Comparison of ENCODE assay signal across 27 mouse cellular contexts in genomic region chr1:93475694-93476093, GRCm38 (mm10). TPM values are rescaled to one million over a fixed set of nuclear protein-coding genes. Genes with fewer than 3 reads are reported as not detected.
A peak's percentile ranks its signal among the peaks of the same experiment; 100 is the strongest.
DNase-seq lines count a peak whose midpoint lies in the region; ATAC-seq and TF ChIP-seq lines count a peak whose summit lies in the region.
"Had no signal": no experiment of that assay in that cellular context is flagged by ENCODE, and none has a peak within 500 bp of the region (broad histone marks: within the 10 kb centered on the region; RNA-seq: fewer than 3 reads in every experiment).

No protein-coding gene starts in this region.

- peak; percentile 17 for DNase-seq in adrenal gland, adult 2 months
- DNase-seq in adrenal gland, postnatal 36 days: no peak
- DNase-seq in liver, embryonic 13.5 days: no peak
- DNase-seq in liver (no peak), 3T3-L1 (ENCODE audit: low read depth, low spot score) (peak; percentile 12)
- DNase-seq in liver, postnatal 0 days: no peak
- DNase-seq in heart, adult 8-10 months (ENCODE audit: low spot score): no peak
- DNase-seq in forebrain, embryonic 10.5 days (ENCODE audit: extremely low spot score, low spot score): no peak
- DNase-seq: adrenal gland, postnatal 10 days; cerebellum, adult 11 months; cerebellum, adult 2 months; cerebellum, postnatal 10 days; cerebellum, postnatal 36 days; forebrain, postnatal 0 days; gastrocnemius, adult 2 months; gastrocnemius, postnatal 14 days; heart, adult 18-20 months; heart, postnatal 14 days; heart, postnatal 4 days had no signal

- TF ChIP-seq CTCF in liver, postnatal 0 days (IDR thresholded peaks at IDR 0.05; ENCODE audit: low read depth): no peak

- WGBS in liver, embryonic 13.5 days (ENCODE audit: insufficient replicate concordance): 76% methylated on average over 3 of the region's 3 CpGs
- 81% methylated on average over 3 of the region's 3 CpGs for WGBS in liver, postnatal 0 days (ENCODE audit: insufficient replicate concordance)
- 91% methylated on average over 3 of the region's 3 CpGs for WGBS in forebrain, embryonic 10.5 days

- H3K9me3 ChIP-seq in liver, embryonic 13.5 days (replicated peaks): no peaks in the 10 kb centered on the region
- H3K9me3 ChIP-seq in liver, postnatal 0 days (ENCODE audit: low read length): no peaks in the 10 kb centered on the region
- H3K9me3 ChIP-seq in forebrain, embryonic 10.5 days: no peaks in the 10 kb centered on the region
- H3K9me3 ChIP-seq: heart, embryonic 10.5 days; heart, embryonic 13.5 days had no signal

- H3K4me1 ChIP-seq in liver, embryonic 13.5 days (replicated peaks): peaks cover 33% of the 10 kb centered on the region
- H3K4me1 ChIP-seq in liver, postnatal 0 days (ENCODE audit: insufficient read depth): peaks cover 8% of the 10 kb centered on the region
- peaks cover 28% of the 10 kb centered on the region for H3K4me1 ChIP-seq in forebrain, embryonic 10.5 days

- no peak overlapping the region for H3K4me3 ChIP-seq in liver, embryonic 13.5 days (replicated peaks)
- H3K4me3 ChIP-seq in liver, postnatal 0 days (ENCODE audit: low read depth, low read length): no peak overlapping the region
- no peak overlapping the region for H3K4me3 ChIP-seq in forebrain, embryonic 10.5 days
- H3K4me3 ChIP-seq: gastrocnemius, adult 2 months; heart, embryonic 10.5 days; heart, embryonic 13.5 days had no signal

- no peak overlapping the region for H3K4me2 ChIP-seq in liver, embryonic 13.5 days
- no peak overlapping the region for H3K4me2 ChIP-seq in liver, postnatal 0 days (ENCODE audit: low read depth, low read length)
- H3K4me2 ChIP-seq: heart, embryonic 13.5 days; hindbrain, embryonic 14.5 days had no signal

- 0 out of 2 replicates have a peak overlapping the region, but pooled peaks have one; percentile 26 for H3K27ac ChIP-seq in liver, embryonic 13.5 days
- peak overlapping the region; percentile 7 for H3K27ac ChIP-seq in liver, postnatal 0 days (ENCODE audit: low read depth)
- no peak overlapping the region for H3K27ac ChIP-seq in forebrain, embryonic 10.5 days
- H3K27ac ChIP-seq: gastrocnemius, adult 2 months; heart, embryonic 10.5 days; heart, embryonic 13.5 days; hindbrain, embryonic 14.5 days; hindbrain, postnatal 0 days had no signal

- H3K9ac ChIP-seq in liver, embryonic 13.5 days: no peak overlapping the region
- no peak overlapping the region for H3K9ac ChIP-seq in liver, postnatal 0 days (replicated peaks)
- H3K9ac ChIP-seq: forebrain, postnatal 0 days; heart, embryonic 13.5 days; hindbrain, embryonic 14.5 days had no signal

- TF ChIP-seq EP300 in liver, postnatal 0 days (IDR thresholded peaks at IDR 0.05; ENCODE audit: low read depth): no peak

- ATAC-seq in liver, embryonic 13.5 days (ENCODE audit: low read depth): no peak
- ATAC-seq in liver, postnatal 0 days: no peak
- ATAC-seq: activated CD4-positive, CD25-positive, alpha-beta regulatory T cell, adult 4 months; CD4-positive, CD25-positive, alpha-beta regulatory T cell, adult 4 months; forebrain, embryonic 14.5 days; forebrain, postnatal 0 days; hindbrain, postnatal 0 days; inflammation-experienced regulatory T-cells, adult 6 months had no signal

- H3K27me3 ChIP-seq in liver, embryonic 13.5 days: no peaks in the 10 kb centered on the region
- no peaks in the 10 kb centered on the region for H3K27me3 ChIP-seq in liver, postnatal 0 days (ENCODE audit: insufficient read depth, low read length)
- H3K27me3 ChIP-seq in forebrain, embryonic 10.5 days (ENCODE audit: poor library complexity, severe bottlenecking): no peaks in the 10 kb centered on the region
- H3K27me3 ChIP-seq: heart, embryonic 13.5 days had no signal

- 0 out of 2 replicates have a peak, but pooled peaks cover 3% of the 10 kb centered on the region for H3K36me3 ChIP-seq in liver, embryonic 13.5 days
- H3K36me3 ChIP-seq in liver, postnatal 0 days (replicated peaks; ENCODE audit: insufficient read depth, low read length): no peaks in the 10 kb centered on the region
- peaks cover 3% of the 10 kb centered on the region for H3K36me3 ChIP-seq in forebrain, embryonic 10.5 days (replicated peaks)

RNA-seq across cellular contexts. Expression of gene Hdlbp, which starts 2.9 kb away (rescaled TPM):
- total RNA-seq in adrenal gland, adult 2 months (2021): 100 to 1,000 TPM; 314 to 430 TPM
- polyA plus RNA-seq in adrenal gland, adult 2 months (2012; rRNA removed): 40.4 and 51.2 TPM in 2 replicates
- 100 to 1,000 TPM; 374 to 400 TPM for total RNA-seq in adrenal gland, postnatal 36 days (2021)
- polyA plus RNA-seq in liver, embryonic 13.5 days (2015; fragmentation: Nextera tagmentation; extraction: Ambion mirVana): 89.5 and 95.9 TPM in 2 replicates
- polyA plus RNA-seq in liver, postnatal 0 days (2015; fragmentation: Nextera tagmentation; extraction: Ambion mirVana): 106 and 131 TPM in 2 replicates
- 100 to 1,000 TPM; 558 to 656 (median 619) TPM for total RNA-seq in heart, adult 8-10 months (2022)
- 116 and 119 TPM in 2 replicates for polyA plus RNA-seq in forebrain, embryonic 10.5 days (2016; fragmentation: Nextera tagmentation; extraction: Ambion mirVana)

RNA-seq across cellular contexts. Expression of gene Farp2, which starts 36.2 kb away (rescaled TPM):
- 10 to 100 TPM; 17.0 to 21.7 TPM for total RNA-seq in adrenal gland, adult 2 months (2021)
- polyA plus RNA-seq in adrenal gland, adult 2 months (2012; rRNA removed): 5.2 and 5.9 TPM in 2 replicates
- 10 to 100 TPM; 19.1 to 23.5 TPM for total RNA-seq in adrenal gland, postnatal 36 days (2021)
- 0.77 and 1.3 TPM in 2 replicates for polyA plus RNA-seq in liver, embryonic 13.5 days (2015; fragmentation: Nextera tagmentation; extraction: Ambion mirVana)
- polyA plus RNA-seq in liver, postnatal 0 days (2015; fragmentation: Nextera tagmentation; extraction: Ambion mirVana): 3.9 and 4.0 TPM in 2 replicates
- total RNA-seq in heart, adult 8-10 months (2022): 10 to 100 TPM; 19.1 to 25.2 (median 22.3) TPM
- polyA plus RNA-seq in forebrain, embryonic 10.5 days (2016; fragmentation: Nextera tagmentation; extraction: Ambion mirVana): 3.7 and 4.8 TPM in 2 replicates

Comparison
In these comparisons a context has a peak if more than half of its experiments do, and no peak if none do; other contexts are left out.
1. DNase-seq: peak in adrenal gland, adult 2 months (single experiment) and 3T3-L1 (single experiment); none in adrenal gland, postnatal 36 days (0 of 2), liver, embryonic 13.5 days (single experiment), liver (single experiment), liver, postnatal 0 days (single experiment), heart, adult 8-10 months (single experiment) and forebrain, embryonic 10.5 days (single experiment).